Comparison of ENCODE assay signal across 8 mouse cellular contexts in the genomic region with DNA sequence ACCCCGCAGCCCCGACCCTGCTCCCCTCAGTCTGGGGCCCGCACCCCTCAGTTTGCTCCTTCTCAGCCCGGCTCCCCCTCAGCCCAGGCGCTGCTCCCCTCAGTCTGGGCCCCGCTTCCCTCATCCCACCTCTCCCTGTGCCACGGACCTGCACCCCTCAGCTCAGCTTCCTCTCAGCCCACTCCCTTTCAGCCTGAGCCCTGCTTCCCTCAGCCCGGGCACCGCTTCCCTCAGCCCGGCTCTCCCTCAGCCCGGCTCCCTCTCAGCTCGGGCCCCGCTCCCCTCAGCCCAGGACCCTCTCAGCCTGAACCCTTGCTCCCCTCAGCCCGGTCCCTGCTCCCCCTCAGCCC. TPM values are rescaled to one million over a fixed set of nuclear protein-coding genes. Genes with fewer than 3 reads are reported as not detected.
DNase-seq lines count a peak whose midpoint lies in the region; ATAC-seq and TF ChIP-seq lines count a peak whose summit lies in the region.

No protein-coding gene starts in this region.

- H3K36me3 ChIP-seq in CH12.LX (replicated peaks in 1 of 2; ENCODE audit: control insufficient read depth in 1 of 2, insufficient read depth in 1 of 2, low read length in 1 of 2) = peaks cover 0 to 12% of the 10 kb centered on the region in 2 experiments
- H3K36me3 ChIP-seq in embryonic facial prominence, embryonic 13.5 days = no peaks in the 10 kb centered on the region; the same call in 1 of the 2 replicates
- 0 out of 2 replicates have a peak, but pooled peaks cover 2% of the 10 kb centered on the region for H3K36me3 ChIP-seq in hindbrain, embryonic 10.5 days
- H3K36me3 ChIP-seq in lung, embryonic 16.5 days (ENCODE audit: control insufficient read depth, insufficient read depth, low read length) = no peaks in the 10 kb centered on the region

- in situ Hi-C loops in CH12.LX (cut with MboI; ENCODE audit: low pct_ligation_motif_present, low pct_unique_long_range_greater_than_20kb, low sequenced_read_pairs) = no loop called here

- no peak for TF ChIP-seq POLR2A in CH12.LX (IDR thresholded peaks at IDR 0.05; ENCODE audit: low read depth, low read length)

- no peak for TF ChIP-seq RAD21 in CH12.LX (IDR thresholded peaks at IDR 0.05; ENCODE audit: low read depth, low read length)

- peak overlapping the region; percentile 32 for H3K4me2 ChIP-seq in CH12.LX (ENCODE audit: insufficient read depth, low read depth, poor library complexity, severe bottlenecking)
- peak overlapping the region; percentile 85 for H3K4me2 ChIP-seq in embryonic facial prominence, embryonic 13.5 days
- peak overlapping the region; percentile 99 for H3K4me2 ChIP-seq in lung, embryonic 16.5 days (ENCODE audit: low read depth, low read length)

- peaks cover 3 to 43% of the 10 kb centered on the region in 2 experiments; a peak in 3 of 4 replicates for H3K4me1 ChIP-seq in CH12.LX (ENCODE audit: control insufficient read depth in 1 of 2, insufficient read depth in 2 of 2)
- H3K4me1 ChIP-seq in embryonic facial prominence, embryonic 13.5 days = peaks cover 16% of the 10 kb centered on the region
- H3K4me1 ChIP-seq in hindbrain, embryonic 10.5 days (replicated peaks) = peaks cover 30% of the 10 kb centered on the region
- peaks cover 8% of the 10 kb centered on the region for H3K4me1 ChIP-seq in lung, embryonic 16.5 days (replicated peaks; ENCODE audit: control insufficient read depth, insufficient read depth, low read length)

- peak; percentile 94 for DNase-seq in heart, adult 11 months
- no peak for DNase-seq in heart, postnatal 25 days (ENCODE audit: low spot score)
- no peak for DNase-seq in CH12.LX (ENCODE audit: extremely low read depth)
- no peak for DNase-seq in hindbrain, embryonic 10.5 days (ENCODE audit: low spot score)
- peak; percentile 22 for DNase-seq in right cerebral cortex, postnatal 14 days
- no peak for DNase-seq in frontal cortex, postnatal 36 days (ENCODE audit: low spot score in 2 of 2)

- H3K79me2 ChIP-seq in CH12.LX (replicated peaks; ENCODE audit: control insufficient read depth, extremely low read depth, insufficient read depth, poor library complexity, severe bottlenecking) = peaks cover 14% of the 10 kb centered on the region

- 1% methylated on average over 12 of the region's 14 CpGs for WGBS in embryonic facial prominence, embryonic 13.5 days
- WGBS in hindbrain, embryonic 10.5 days = 1% methylated on average over 12 of the region's 14 CpGs
- under 1% methylated on average over 13 of the region's 14 CpGs for WGBS in lung, embryonic 16.5 days

- no peak; the same call in 1 of the 2 replicates for ATAC-seq in embryonic facial prominence, embryonic 13.5 days (ENCODE audit: insufficient number of reproducible peaks, insufficient read depth, low FRiP score, low TSS enrichment, low read depth)
- ATAC-seq in lung, embryonic 16.5 days (ENCODE audit: low read depth) = peak; percentile 29

- no peak for TF ChIP-seq EP300 in CH12.LX (IDR thresholded peaks at IDR 0.05; ENCODE audit: low read length)

- peak overlapping the region; percentile 75 for H3K9ac ChIP-seq in CH12.LX (ENCODE audit: insufficient read depth, low read depth)
- peak overlapping the region; percentile 95 for H3K9ac ChIP-seq in embryonic facial prominence, embryonic 13.5 days
- H3K9ac ChIP-seq in lung, embryonic 16.5 days (ENCODE audit: low read length) = peak overlapping the region; percentile 87

- intact Hi-C loops in heart, postnatal 25 days (cut with DNase I) = no loop called here

- peak overlapping the region; percentile 34 for H3K27ac ChIP-seq in CH12.LX (ENCODE audit: insufficient read depth, low read depth)
- H3K27ac ChIP-seq in embryonic facial prominence, embryonic 13.5 days = peak overlapping the region; percentile 97
- H3K27ac ChIP-seq in hindbrain, embryonic 10.5 days = peak overlapping the region; percentile 94
- peak overlapping the region; percentile 95 for H3K27ac ChIP-seq in lung, embryonic 16.5 days (ENCODE audit: low read length)

- H3K27me3 ChIP-seq in CH12.LX (replicated peaks) = no peaks in the 10 kb centered on the region
- no peaks in the 10 kb centered on the region for H3K27me3 ChIP-seq in embryonic facial prominence, embryonic 13.5 days
- no peaks in the 10 kb centered on the region for H3K27me3 ChIP-seq in hindbrain, embryonic 10.5 days (ENCODE audit: insufficient read depth, poor library complexity, severe bottlenecking)
- no peaks in the 10 kb centered on the region for H3K27me3 ChIP-seq in lung, embryonic 16.5 days (ENCODE audit: control insufficient read depth, insufficient read depth, low read depth, low read length)

- no peak for TF ChIP-seq CTCF in CH12.LX (conservative IDR thresholded peaks at IDR 0.05 in 1 of 2, IDR thresholded peaks at IDR 0.05 in 1 of 2; ENCODE audit: low read depth in 2 of 2, low read length in 2 of 2)

- H3K4me3 ChIP-seq in CH12.LX (replicated peaks in 1 of 3; ENCODE audit: low read depth in 2 of 3, low read length in 2 of 3, poor library complexity in 1 of 3) = peak overlapping the region; percentile 78 to 94 (median 87)
- H3K4me3 ChIP-seq in embryonic facial prominence, embryonic 13.5 days = peak overlapping the region; percentile 91
- H3K4me3 ChIP-seq in hindbrain, embryonic 10.5 days = peak overlapping the region; percentile 96
- peak overlapping the region; percentile 77 for H3K4me3 ChIP-seq in lung, embryonic 16.5 days (ENCODE audit: low read length)

- H3K9me3 ChIP-seq in CH12.LX (replicated peaks; ENCODE audit: low read length) = no peaks in the 10 kb centered on the region
- H3K9me3 ChIP-seq in embryonic facial prominence, embryonic 13.5 days = no peaks in the 10 kb centered on the region
- H3K9me3 ChIP-seq in hindbrain, embryonic 10.5 days = no peaks in the 10 kb centered on the region
- no peaks in the 10 kb centered on the region for H3K9me3 ChIP-seq in lung, embryonic 16.5 days (ENCODE audit: control insufficient read depth, low read length)

- dilution Hi-C loops in CH12.LX (cut with MboI; ENCODE audit: extremely low pct_ligation_motif_present, extremely low pct_unique_long_range_greater_than_20kb, low sequenced_read_pairs) = no loop called here

TF ChIP-seq in CH12.LX, 34 proteins besides CTCF, POLR2A, EP300 and RAD21:
- TF ChIP-seq ZMIZ1 (IDR thresholded peaks at IDR 0.05; ENCODE audit: low read depth, low read length) (no peak), ZC3H11A (IDR thresholded peaks at IDR 0.05; ENCODE audit: low read depth, low read length) (no peak), BHLHE40 (IDR thresholded peaks at IDR 0.05; ENCODE audit: low read depth, low read length) (no peak), IRF4 (IDR thresholded peaks at IDR 0.05; ENCODE audit: low read depth, low read length) (no peak), ZNF384 (IDR thresholded peaks at IDR 0.05; ENCODE audit: low read depth, low read length) (no peak), KAT2A (IDR thresholded peaks at IDR 0.05; ENCODE audit: insufficient replicate concordance, low read length) (no peak), SMC3 (IDR thresholded peaks at IDR 0.05; ENCODE audit: low read depth, low read length) (no peak), CHD2 (IDR thresholded peaks at IDR 0.05; ENCODE audit: low read length) (no peak), HCFC1 (IDR thresholded peaks at IDR 0.05; ENCODE audit: low read depth, low read length) (no peak), TCF12 (IDR thresholded peaks at IDR 0.05; ENCODE audit: low read depth, low read length) (no peak), MAZ (IDR thresholded peaks at IDR 0.05; ENCODE audit: low read depth, low read length) (no peak), POLR2AphosphoS2 (IDR thresholded peaks at IDR 0.05; ENCODE audit: low read depth, low read length) (no peak), USF1 (IDR thresholded peaks at IDR 0.05; ENCODE audit: low read depth, low read length) (no peak)

RNA-seq across cellular contexts. Expression of a gene that starts 0.7 kb away (rescaled TPM):
- total RNA-seq in heart, postnatal 25 days (2021) = 10 to 100 TPM; 14.8 to 15.1 TPM
- total RNA-seq in CH12.LX (2012; rRNA removed) (40.6 and 48.3 TPM in 2 replicates), CH12.LX (2014; rRNA removed) (52.1 and 56.6 TPM in 2 replicates)
- polyA plus RNA-seq in CH12.LX (2012; ENCODE audit: insufficient read length, low read depth) = 55.4 and 57.2 TPM in 2 replicates
- 71.9 and 75.9 TPM in 2 replicates for polyA plus RNA-seq in embryonic facial prominence, embryonic 13.5 days (2015; fragmentation: Nextera tagmentation; extraction: Ambion mirVana)
- polyA plus RNA-seq in hindbrain, embryonic 10.5 days (2016; fragmentation: Nextera tagmentation; extraction: Ambion mirVana) = 64.8 and 73.0 TPM in 2 replicates
- 56.4 and 56.9 TPM in 2 replicates for polyA plus RNA-seq in lung, embryonic 16.5 days (2015; fragmentation: Nextera tagmentation; extraction: Ambion mirVana)

RNA-seq across cellular contexts. Expression of a gene that starts 25.0 kb away (rescaled TPM):
- total RNA-seq in heart, postnatal 25 days (2021) = not detected
- total RNA-seq in CH12.LX (2012; rRNA removed) (0.17 TPM in 1 of 2 replicates, not detected in the other), CH12.LX (2014; rRNA removed) (not detected in 2 replicates)
- polyA plus RNA-seq in CH12.LX (2012; ENCODE audit: insufficient read length, low read depth) = 0.73 TPM in 1 of 2 replicates, not detected in the other
- not detected in 2 replicates for polyA plus RNA-seq in embryonic facial prominence, embryonic 13.5 days (2015; fragmentation: Nextera tagmentation; extraction: Ambion mirVana)
- polyA plus RNA-seq in hindbrain, embryonic 10.5 days (2016; fragmentation: Nextera tagmentation; extraction: Ambion mirVana) = 0.16 and 0.25 TPM in 2 replicates
- 7.5 and 20.5 TPM in 2 replicates for polyA plus RNA-seq in lung, embryonic 16.5 days (2015; fragmentation: Nextera tagmentation; extraction: Ambion mirVana)

RNA-seq across cellular contexts. Expression of a gene that starts 57.7 kb away (rescaled TPM):
- 1 to 10 TPM in 1 of 2 experiments, under 1 TPM in 1; 0.78 to 1.4 TPM for total RNA-seq in heart, postnatal 25 days (2021)
- total RNA-seq in CH12.LX (2012; rRNA removed) (34.7 and 36.1 TPM in 2 replicates), CH12.LX (2014; rRNA removed) (16.5 and 19.3 TPM in 2 replicates)
- 22.5 and 25.3 TPM in 2 replicates for polyA plus RNA-seq in CH12.LX (2012; ENCODE audit: insufficient read length, low read depth)
- 12.9 and 13.7 TPM in 2 replicates for polyA plus RNA-seq in embryonic facial prominence, embryonic 13.5 days (2015; fragmentation: Nextera tagmentation; extraction: Ambion mirVana)
- 23.5 and 26.3 TPM in 2 replicates for polyA plus RNA-seq in hindbrain, embryonic 10.5 days (2016; fragmentation: Nextera tagmentation; extraction: Ambion mirVana)
- polyA plus RNA-seq in lung, embryonic 16.5 days (2015; fragmentation: Nextera tagmentation; extraction: Ambion mirVana) = 83.3 and 86.2 TPM in 2 replicates

Comparison
In these comparisons a context has a peak if more than half of its experiments do, and no peak if none do; other contexts are left out.
1. DNase-seq: peak in heart, adult 11 months (single experiment) and right cerebral cortex, postnatal 14 days (single experiment); none in heart, postnatal 25 days (single experiment), CH12.LX (single experiment), hindbrain, embryonic 10.5 days (single experiment) and frontal cortex, postnatal 36 days (0 of 2).
2. H3K27ac ChIP-seq: peak in every context shown above with its lines; median percentile 97 in embryonic facial prominence, embryonic 13.5 days; 95 in lung, embryonic 16.5 days; 94 in hindbrain, embryonic 10.5 days; 34 in CH12.LX.
3. H3K4me2 ChIP-seq: peak in every context shown above with its lines; median percentile 99 in lung, embryonic 16.5 days; 85 in embryonic facial prominence, embryonic 13.5 days; 32 in CH12.LX.
4. Peak in every context shown above with its lines, with median percentiles within 50 percentile points of each other: H3K4me3 ChIP-seq and H3K9ac ChIP-seq.